Comparison of ENCODE assay signal across 8 mouse cellular contexts in the genomic region with DNA sequence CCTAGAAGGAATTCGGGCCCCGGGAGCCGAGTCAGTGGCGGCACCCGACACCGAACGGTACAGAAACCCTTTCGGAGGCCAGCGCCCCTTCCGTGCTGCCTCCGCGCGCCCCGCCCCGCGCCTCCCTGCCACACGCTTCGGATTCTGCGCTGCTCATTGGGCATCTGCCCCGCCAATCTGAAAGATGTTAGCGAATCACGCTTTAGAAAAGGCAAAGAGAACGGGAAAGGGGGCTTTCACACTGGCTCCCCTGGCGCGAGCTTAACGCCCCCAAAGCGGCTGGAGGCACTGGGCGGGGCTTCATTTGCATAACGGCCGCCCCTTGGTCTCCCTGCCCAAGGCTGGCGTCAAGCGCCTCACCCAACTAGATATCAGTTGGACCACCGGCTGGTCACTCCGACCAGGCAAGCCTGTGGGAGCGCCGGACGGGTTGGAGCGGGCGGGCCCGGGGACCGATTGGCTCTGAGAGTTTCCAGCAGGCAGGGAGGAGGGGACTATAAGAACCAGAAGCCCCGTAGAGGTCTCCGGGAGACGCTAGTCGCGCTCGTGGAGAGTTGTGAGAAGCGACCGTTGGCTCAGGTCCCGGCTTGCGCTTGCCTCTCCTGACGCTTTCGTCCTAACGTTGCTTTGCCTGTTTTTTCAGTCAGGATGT. TPM values are rescaled to one million over a fixed set of nuclear protein-coding genes. Genes with fewer than 3 reads are reported as not detected.
A peak's percentile ranks its signal among the peaks of the same experiment; 100 is the strongest.
DNase-seq lines count a peak whose midpoint lies in the region; ATAC-seq and TF ChIP-seq lines count a peak whose summit lies in the region.

A gene (plus strand): TSS at position 291 of the 652 bp plus-strand sequence.

- in situ Hi-C loops in Patski (cut with MboI; ENCODE audit: low pct_unique_long_range_greater_than_20kb) = no loop called here

- POLR2A ChIA-PET in Patski (lab: Charles Lee) = interaction anchor here (0.8 kb wide), 1 partner anchor 63 kb away, joined by 3 read pairs; no protein-coding TSS in a partner anchor

- H3K9me3 ChIP-seq in hindbrain, embryonic 13.5 days = no peaks in the 10 kb centered on the region

- under 1% methylated on average over 54 of the region's 54 CpGs for WGBS in hindbrain, embryonic 13.5 days

- H3K4me2 ChIP-seq in hindbrain, embryonic 13.5 days = peak within 1 kb of the TSS; percentile 79

- peak within 1 kb of the TSS; percentile 72 for H3K9ac ChIP-seq in hindbrain, embryonic 13.5 days

- H3K27me3 ChIP-seq in Patski = no peaks in the 10 kb centered on the region
- H3K27me3 ChIP-seq in hindbrain, embryonic 13.5 days = peaks cover 58% of the 10 kb centered on the region

- CTCF ChIA-PET in Patski (lab: Charles Lee) = no interaction called here

- H3K36me3 ChIP-seq in hindbrain, embryonic 13.5 days = no peaks in the 10 kb centered on the region

- peak; percentile 95 for DNase-seq in Patski (ENCODE audit: low read depth, low spot score)
- peak; percentile 100 for DNase-seq in cerebellum, postnatal 14 days
- DNase-seq in frontal cortex, postnatal 14 days (ENCODE audit: low spot score in 2 of 2) = peak; percentile 99 to 100
- DNase-seq in layer of hippocampus, postnatal 25 days (ENCODE audit: extremely low spot score in 1 of 2, low spot score in 1 of 2) = peak; percentile 99
- DNase-seq in lung, postnatal 25 days (ENCODE audit: low spot score) = peak; percentile 100
- DNase-seq in retina, embryonic 14.5 days (ENCODE audit: low spot score) = peak; percentile 100
- DNase-seq in thymus, postnatal 4 days = peak; percentile 99

- peak within 1 kb of the TSS; percentile 68 for H3K4me3 ChIP-seq in hindbrain, embryonic 13.5 days

- peaks cover 26% of the 10 kb centered on the region for H3K4me1 ChIP-seq in hindbrain, embryonic 13.5 days (replicated peaks)

- H3K27ac ChIP-seq in hindbrain, embryonic 13.5 days = peak within 1 kb of the TSS; percentile 89

- no peak for TF ChIP-seq CTCF in Patski (IDR thresholded peaks at IDR 0.05)

- ATAC-seq in Patski = peak; percentile 100
- peak; percentile 96 for ATAC-seq in hindbrain, embryonic 13.5 days (ENCODE audit: low FRiP score)

RNA-seq across cellular contexts. Expression of the gene that starts here (rescaled TPM):
- 26.2 TPM for polyA plus RNA-seq in Patski (2021)
- polyA plus RNA-seq in hindbrain, embryonic 13.5 days (2015; fragmentation: Nextera tagmentation; extraction: Ambion mirVana) = 7.1 and 8.3 TPM in 2 replicates
- total RNA-seq in layer of hippocampus, postnatal 25 days (2021) = 100 to 1,000 TPM; 106 to 116 TPM

Comparison
In these comparisons a context has a peak if more than half of its experiments do, and no peak if none do; other contexts are left out.
1. Peak in every context shown above with its lines: DNase-seq, ATAC-seq, H3K4me3 ChIP-seq and H3K27ac ChIP-seq.